Mouse (Mus musculus): ENCODE data around the gene Use1. TPM values are rescaled to one million over a fixed set of nuclear protein-coding genes. Genes with fewer than 3 reads are reported as not detected.
"Not testable (repeated sequence)": the region's sequence is repeated elsewhere in the genome, so short reads cannot be mapped to it uniquely, and the experiment has no call there.

Gene Use1
- 100 to 1,000 TPM in 1 of 2 experiments, 10 to 100 TPM in 1; 95.9 to 102 TPM for total RNA-seq (2021)

- DNase-seq (ENCODE audit: low spot score in 2 of 2) = peak; percentile 93 to 96
- intact Hi-C loops (cut with DNase I) = loop anchor here (2.0 kb wide), 2 partner anchors 94 to 470 kb away; partner anchors contain the start of genes Haus8, Myo9b and Rpl18a
Observed at GRCm38 (mm10) chr8:71366771-71367528, at the start of gene Use1. Gene Use1, plus strand, starts transcription at chr8:71366848.

GRCm38 (mm10) chr8:71318610-71319009 lies 48.0 kb upstream of the Use1 start:
- intact Hi-C loops (cut with DNase I); DNase-seq (ENCODE audit: low spot score in 2 of 2): not testable (repeated sequence)

GRCm38 (mm10) chr8:71319760-71320159 lies 46.9 kb upstream of the Use1 start:
- intact Hi-C loops (cut with DNase I); DNase-seq (ENCODE audit: low spot score in 2 of 2): not testable (repeated sequence)

GRCm38 (mm10) chr8:71322939-71323338 lies 43.7 kb upstream of the Use1 start:
- no peak for DNase-seq (ENCODE audit: low spot score in 2 of 2)
- intact Hi-C loops (cut with DNase I) = no loop called here

GRCm38 (mm10) chr8:71324848-71325247 lies 41.8 kb upstream of the Use1 start:
- DNase-seq (ENCODE audit: low spot score in 2 of 2) = no peak
- intact Hi-C loops (cut with DNase I) = no loop called here

- intact Hi-C loops (cut with DNase I); DNase-seq (ENCODE audit: low spot score in 2 of 2): not testable (repeated sequence)
Observed at GRCm38 (mm10) chr8:71337834-71338233, 28.8 kb upstream of the Use1 start.

GRCm38 (mm10) chr8:71340625-71341024 lies 26.0 kb upstream of the Use1 start:
- intact Hi-C loops (cut with DNase I) = no loop called here
- no peak for DNase-seq (ENCODE audit: low spot score in 2 of 2)

DNA sequence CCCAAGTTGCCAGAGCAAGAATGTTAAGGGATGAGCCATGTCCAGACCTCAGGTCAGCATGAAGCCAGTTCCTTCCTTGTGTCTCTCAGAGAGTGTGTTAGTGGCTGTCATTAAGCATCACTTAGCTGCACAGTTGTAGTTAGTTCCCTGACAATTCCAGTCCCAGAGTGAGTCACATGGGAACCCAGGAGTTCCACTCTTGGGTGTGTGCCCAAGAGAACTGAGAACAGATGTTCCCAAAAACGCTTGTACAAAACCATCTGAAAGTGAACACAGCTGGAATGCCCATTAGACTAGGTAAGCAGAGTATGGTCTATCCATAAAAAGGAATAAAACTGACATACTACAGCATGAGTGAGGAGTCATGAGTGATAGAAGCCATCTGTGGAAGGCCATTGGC lies 20.1 kb upstream of the Use1 start:
- no peak for DNase-seq (ENCODE audit: low spot score in 2 of 2)
- intact Hi-C loops (cut with DNase I) = no loop called here

DNA sequence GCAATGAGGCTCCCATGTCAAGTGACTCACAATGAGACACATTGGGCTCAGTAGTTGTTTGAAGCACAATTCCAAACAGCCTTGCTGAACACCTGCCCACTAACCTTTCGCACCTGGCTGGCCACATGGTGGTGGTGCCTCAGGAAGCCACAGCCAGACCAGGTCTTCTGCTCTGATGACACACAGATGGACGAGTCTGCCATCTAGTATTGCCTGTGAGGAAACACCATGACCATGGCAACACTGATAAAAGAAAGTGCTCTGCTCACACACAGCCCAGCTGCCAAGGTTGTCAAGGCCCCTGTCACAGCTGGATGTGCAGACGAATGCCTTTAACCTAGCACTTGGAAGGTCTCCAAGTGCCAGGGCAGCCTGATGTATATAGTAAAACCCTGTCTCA lies 15.5 kb upstream of the Use1 start:
- no peak for DNase-seq (ENCODE audit: low spot score in 2 of 2)
- intact Hi-C loops (cut with DNase I) = no loop called here

DNA sequence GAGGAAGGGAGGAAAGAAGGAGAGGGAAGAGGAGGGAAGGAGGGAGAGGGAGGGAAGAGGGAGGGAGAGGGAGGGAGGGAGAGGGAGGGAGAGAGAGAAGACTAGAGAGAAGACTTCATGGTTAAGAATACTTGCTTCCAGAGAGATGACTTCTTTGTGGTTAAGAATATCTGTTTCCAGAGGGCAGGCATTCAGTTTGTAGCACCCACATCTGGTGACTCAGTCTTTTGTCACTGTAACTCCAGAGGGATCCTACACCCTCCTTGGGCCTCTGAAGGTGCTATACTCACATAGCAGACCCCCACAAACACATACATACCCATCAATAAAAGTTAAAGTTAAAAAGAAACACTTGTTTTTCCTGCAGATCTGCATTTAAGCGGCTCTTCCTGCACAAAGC lies 15.1 kb upstream of the Use1 start:
- no peak for DNase-seq (ENCODE audit: low spot score in 2 of 2)
- intact Hi-C loops (cut with DNase I) = no loop called here

DNA sequence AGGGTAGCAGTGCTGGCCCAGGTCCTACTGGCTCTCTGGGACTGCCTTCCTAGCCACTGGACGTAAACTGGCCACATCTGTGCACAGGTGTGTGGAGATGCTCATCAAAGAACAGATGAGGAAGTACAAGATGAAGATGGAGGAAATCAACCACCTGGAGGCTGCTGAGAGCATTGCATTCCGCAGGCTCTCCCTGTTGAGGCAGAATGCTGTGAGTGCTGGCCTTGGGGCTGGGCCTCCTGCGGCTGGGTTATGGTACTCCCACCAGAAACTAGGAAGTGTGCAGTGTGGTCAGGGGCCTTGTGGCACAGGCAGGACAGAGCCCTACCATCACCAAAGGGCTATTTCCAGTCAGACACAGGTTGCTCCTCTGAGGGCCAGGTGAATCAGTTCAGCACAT lies 8.6 kb upstream of the Use1 start:
- intact Hi-C loops (cut with DNase I) = no loop called here
- DNase-seq (ENCODE audit: low spot score in 2 of 2) = no peak

DNA sequence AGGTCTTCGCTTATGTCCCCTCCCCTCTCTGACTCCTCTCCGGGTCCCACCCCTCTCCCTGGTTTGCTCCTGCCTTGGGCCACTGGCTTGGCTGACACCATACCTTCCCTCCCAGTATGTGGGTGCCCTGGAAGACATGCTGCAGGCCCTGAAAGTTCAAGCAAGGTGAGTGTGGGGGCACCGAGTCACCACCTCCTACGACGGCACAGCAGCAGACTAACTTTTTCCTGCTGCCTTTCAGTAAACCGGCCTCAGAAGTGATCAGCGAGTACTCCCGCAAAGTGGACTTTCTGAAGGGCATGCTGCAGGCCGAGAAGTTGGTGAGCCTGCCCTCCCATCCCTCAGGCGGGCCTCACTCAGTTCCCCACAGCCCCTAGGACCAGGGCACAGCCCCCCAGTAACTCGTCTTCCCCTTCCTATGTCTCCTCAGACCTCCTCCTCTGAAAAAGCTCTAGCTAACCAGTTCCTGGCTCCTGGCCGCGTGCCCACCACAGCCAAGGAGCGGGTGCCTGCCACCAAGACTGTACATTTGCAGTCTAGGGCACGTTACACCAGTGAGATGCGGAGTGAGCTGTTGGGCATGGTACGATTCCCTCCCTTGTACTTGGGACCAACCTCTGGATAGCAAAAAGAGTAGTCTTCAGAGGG lies 1.0 kb downstream of the Use1 start:
- intact Hi-C loops (cut with DNase I) = loop anchor here (2.0 kb wide), 2 partner anchors 95 to 471 kb away; partner anchors contain the start of genes Haus8, Myo9b and Rpl18a
- no peak for DNase-seq (ENCODE audit: low spot score in 2 of 2)

DNA sequence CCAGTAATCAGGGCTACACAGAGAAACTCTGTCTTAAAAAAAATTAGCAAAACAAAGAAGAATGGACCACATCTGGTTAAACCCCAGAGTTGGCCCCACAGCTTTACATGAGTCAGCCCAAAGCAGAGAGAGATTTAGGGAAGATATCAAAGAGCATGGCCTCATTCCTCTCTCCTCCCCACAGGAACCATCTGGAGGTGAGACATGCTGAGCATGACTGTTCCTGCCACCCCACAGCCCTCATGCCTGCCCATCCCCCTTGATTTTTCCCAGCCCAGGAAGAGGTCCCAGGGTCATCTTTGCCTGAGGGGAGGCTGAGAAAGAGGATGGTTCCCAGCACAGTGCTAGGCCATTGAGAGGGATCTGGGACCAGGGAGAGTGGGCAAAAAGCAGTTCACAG lies 1.7 kb downstream of the Use1 start:
- intact Hi-C loops (cut with DNase I) = no loop called here
- no peak for DNase-seq (ENCODE audit: low spot score in 2 of 2)

- intact Hi-C loops (cut with DNase I) = no loop called here
- DNase-seq (ENCODE audit: low spot score in 2 of 2) = no peak
Observed at GRCm38 (mm10) chr8:71369040-71369718, 2.5 kb downstream of the Use1 start.

GRCm38 (mm10) chr8:71370711-71371235 lies 4.1 kb downstream of the Use1 start:
- DNase-seq (ENCODE audit: low spot score in 2 of 2) = no peak
- intact Hi-C loops (cut with DNase I) = loop anchor here (2.0 kb wide), 1 partner anchor 26 kb away; the partner anchor contains the start of gene Babam1

DNA sequence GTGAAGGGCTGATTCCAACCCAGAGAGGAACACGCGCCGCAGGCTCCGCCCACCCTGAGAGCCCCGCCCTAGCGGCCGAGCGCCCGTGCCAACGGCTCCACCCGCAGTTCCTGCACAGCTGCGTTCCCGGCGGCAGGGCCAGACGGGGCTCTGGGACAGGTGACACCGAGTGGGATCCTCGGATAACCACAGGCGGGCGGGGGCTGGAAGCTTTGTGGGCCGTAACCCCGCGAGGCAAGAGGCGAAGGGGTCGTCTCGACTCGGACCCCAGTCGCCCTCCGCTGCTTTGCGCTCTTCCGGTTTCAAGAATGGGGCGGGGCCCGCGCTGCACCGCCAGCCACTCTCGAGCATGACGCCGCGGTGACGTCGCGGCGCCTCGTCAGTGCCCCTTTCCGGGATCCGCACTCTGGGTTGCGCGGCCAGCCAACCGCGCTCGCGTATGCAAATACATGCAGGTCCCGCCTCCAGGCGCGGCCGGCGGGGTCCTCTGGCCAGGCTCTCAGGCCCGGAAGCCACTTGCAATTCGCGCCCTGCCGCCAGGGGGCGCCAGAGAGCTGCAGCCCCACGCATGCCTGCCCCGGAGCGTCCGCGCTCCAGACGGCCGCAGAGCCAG lies 4.7 kb downstream of the Use1 start, which contains the start of gene Ocel1:
Gene Ocel1, plus strand, starts transcription at position 63 of the 613 bp plus-strand sequence.
- intact Hi-C loops (cut with DNase I) = loop anchor here (2.0 kb wide), 1 partner anchor 25 kb away; the partner anchor contains the start of gene Babam1
- peak; percentile 99 for DNase-seq (ENCODE audit: low spot score in 2 of 2)

- intact Hi-C loops (cut with DNase I) = no loop called here
- DNase-seq (ENCODE audit: low spot score in 2 of 2) = no peak
Observed at GRCm38 (mm10) chr8:71372427-71372826, 5.8 kb downstream of the Use1 start.

- DNase-seq (ENCODE audit: low spot score in 2 of 2) = no peak
- intact Hi-C loops (cut with DNase I) = no loop called here
Observed at GRCm38 (mm10) chr8:71373000-71373399, 6.4 kb downstream of the Use1 start.

DNA sequence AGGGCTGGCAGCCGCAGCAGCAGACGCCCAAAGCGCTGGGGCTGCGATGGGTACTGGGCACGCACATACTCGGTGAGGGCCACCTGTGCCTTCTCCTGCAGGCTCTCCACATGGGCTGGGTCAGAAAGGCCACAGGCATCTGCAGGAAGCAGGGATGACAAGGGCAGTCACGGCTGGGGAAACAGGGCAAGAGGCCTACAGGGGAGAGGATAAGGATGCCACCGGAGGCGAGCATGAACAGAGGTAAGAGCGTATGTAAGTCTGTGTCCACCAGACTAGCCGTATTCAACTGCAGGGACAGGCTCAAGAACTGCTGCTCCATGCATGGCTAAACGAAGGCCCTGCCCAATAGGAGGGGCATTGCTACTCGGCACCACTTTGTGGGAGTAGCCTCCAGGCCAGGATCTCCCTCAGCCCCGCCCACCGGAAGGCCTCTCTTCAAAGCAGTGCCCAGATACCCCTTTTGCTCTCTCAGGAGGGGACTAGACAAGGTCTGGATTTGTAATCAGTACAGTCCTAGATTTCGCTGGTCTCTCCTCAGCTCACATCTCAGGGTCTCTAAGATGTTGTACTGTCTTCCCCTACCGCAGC lies 8.1 kb downstream of the Use1 start:
- DNase-seq (ENCODE audit: low spot score in 2 of 2) = no peak
- intact Hi-C loops (cut with DNase I) = no loop called here

All from left cerebral cortex, postnatal 25 days (tissue).